Mouse (Mus musculus): ENCODE measurements around the gene Steap3.
"Not testable (repeated sequence)": the region's sequence is repeated elsewhere in the genome, so short reads cannot be mapped to it uniquely, and the experiment has no call there.

The Steap3 gene

GRCm38 (mm10) chr1:120272605-120273004 lies at the start of gene Steap3:
Gene Steap3, minus strand, starts transcription at chr1:120272705.
- DNase-seq (ENCODE audit: low read depth, low spot score) = no peak

- DNase-seq (ENCODE audit: low read depth, low spot score) = no peak
These were observed 48.9 kb upstream of the Steap3 start for GRCm38 (mm10) chr1:120321270-120322021.

- no peak for DNase-seq (ENCODE audit: low read depth, low spot score)
These were observed 33.3 kb upstream of the Steap3 start for GRCm38 (mm10) chr1:120305801-120306200.

- DNase-seq (ENCODE audit: low read depth, low spot score) = no peak
These were observed 24.4 kb upstream of the Steap3 start for GRCm38 (mm10) chr1:120296936-120297335.

GRCm38 (mm10) chr1:120293803-120294202 lies 21.3 kb upstream of the Steap3 start:
- peak; percentile 6 for DNase-seq (ENCODE audit: low read depth, low spot score)

GRCm38 (mm10) chr1:120291709-120292108 lies 19.2 kb upstream of the Steap3 start:
- no peak for DNase-seq (ENCODE audit: low read depth, low spot score)

GRCm38 (mm10) chr1:120289843-120290242 lies 17.3 kb upstream of the Steap3 start:
- no peak for DNase-seq (ENCODE audit: low read depth, low spot score)

GRCm38 (mm10) chr1:120287679-120288078 lies 15.2 kb upstream of the Steap3 start:
- DNase-seq (ENCODE audit: low read depth, low spot score) = no peak

GRCm38 (mm10) chr1:120276058-120276457 lies 3.6 kb upstream of the Steap3 start:
- DNase-seq (ENCODE audit: low read depth, low spot score) = not testable (repeated sequence)

- DNase-seq (ENCODE audit: low read depth, low spot score) = no peak
These were observed 2.7 kb upstream of the Steap3 start for GRCm38 (mm10) chr1:120275224-120275623.

GRCm38 (mm10) chr1:120270882-120271281 lies 1.6 kb downstream of the Steap3 start:
- DNase-seq (ENCODE audit: low read depth, low spot score) = no peak

GRCm38 (mm10) chr1:120270115-120270514 lies 2.4 kb downstream of the Steap3 start:
- no peak for DNase-seq (ENCODE audit: low read depth, low spot score)

GRCm38 (mm10) chr1:120267631-120268030 lies 4.9 kb downstream of the Steap3 start:
- no peak for DNase-seq (ENCODE audit: low read depth, low spot score)

GRCm38 (mm10) chr1:120266460-120266859 lies 6.0 kb downstream of the Steap3 start:
- DNase-seq (ENCODE audit: low read depth, low spot score) = no peak

- peak; percentile 58 for DNase-seq (ENCODE audit: low read depth, low spot score)
These were observed 7.4 kb downstream of the Steap3 start for GRCm38 (mm10) chr1:120264861-120265686.

GRCm38 (mm10) chr1:120263226-120263625 lies 9.3 kb downstream of the Steap3 start:
- no peak for DNase-seq (ENCODE audit: low read depth, low spot score)

GRCm38 (mm10) chr1:120261166-120261565 lies 11.3 kb downstream of the Steap3 start:
- no peak for DNase-seq (ENCODE audit: low read depth, low spot score)

- DNase-seq (ENCODE audit: low read depth, low spot score) = no peak
These were observed 13.3 kb downstream of the Steap3 start for GRCm38 (mm10) chr1:120259249-120259648.

- DNase-seq (ENCODE audit: low read depth, low spot score) = no peak
These were observed 13.8 kb downstream of the Steap3 start for GRCm38 (mm10) chr1:120258744-120259143.

GRCm38 (mm10) chr1:120258245-120258644 lies 14.3 kb downstream of the Steap3 start:
- DNase-seq (ENCODE audit: low read depth, low spot score) = no peak

GRCm38 (mm10) chr1:120253751-120254150 lies 18.8 kb downstream of the Steap3 start:
- no peak for DNase-seq (ENCODE audit: low read depth, low spot score)

GRCm38 (mm10) chr1:120252519-120253160 lies 19.9 kb downstream of the Steap3 start:
- DNase-seq (ENCODE audit: low read depth, low spot score) = peak; percentile 5

Data from CD4-positive, CD25-positive, alpha-beta regulatory T cell, adult 2 months (primary cell).